Mouse (Mus musculus) heart, embryonic 12.5 days (tissue): ENCODE results near the gene Rnf225. TPM values are rescaled to one million over a fixed set of nuclear protein-coding genes. Genes with fewer than 3 reads are reported as not detected.

ENCODE experiments used
- polyA plus RNA-seq: library from polyadenylated mRNA; unstranded; fragments of >200 nt; fragmentation: Nextera tagmentation; extraction: Ambion mirVana; gene quantifications from 2 replicates; pipeline ENCODE4 v1.2.1, GENCODE M21; 2016

The Rnf225 gene
- polyA plus RNA-seq, 1 experiment from 2014 or later = 1.1 TPM

Other genes starting within 250 kb of the Rnf225 start
- not detected in 2 replicates for gene Vmn2r55, start 242.4 kb upstream of the Rnf225 start, polyA plus RNA-seq
- gene Vmn2r56, start 192.4 kb upstream of the Rnf225 start, polyA plus RNA-seq = not detected in 2 replicates
- gene Zscan18, start 123.8 kb upstream of the Rnf225 start, polyA plus RNA-seq = 10.4 and 12.0 TPM in 2 replicates
- gene Zfp329, start 108.6 kb upstream of the Rnf225 start, polyA plus RNA-seq = 11.9 and 12.2 TPM in 2 replicates
- 22.9 and 23.1 TPM in 2 replicates for gene Zfp110, start 92.7 kb upstream of the Rnf225 start, polyA plus RNA-seq
- 3.0 and 3.2 TPM in 2 replicates for gene Zfp128, start 46.2 kb upstream of the Rnf225 start, polyA plus RNA-seq
- 10.9 and 11.3 TPM in 2 replicates for gene Zscan22, start 29.6 kb upstream of the Rnf225 start, polyA plus RNA-seq
- gene Rps5, start 5.1 kb upstream of the Rnf225 start, polyA plus RNA-seq = 456 and 474 TPM in 2 replicates
- 7.8 and 8.0 TPM in 2 replicates for gene Zfp324, start 38.4 kb downstream of the Rnf225 start, polyA plus RNA-seq
- gene Zfp446, start 50.4 kb downstream of the Rnf225 start, polyA plus RNA-seq = 6.4 and 7.2 TPM in 2 replicates
- 0.22 TPM in 1 of 2 replicates, not detected in the other for gene Slc27a5, start 70.8 kb downstream of the Rnf225 start, polyA plus RNA-seq
- gene Trim28, start 71.7 kb downstream of the Rnf225 start, polyA plus RNA-seq = 221 and 228 TPM in 2 replicates
- gene Zbtb45, start 82.6 kb downstream of the Rnf225 start, polyA plus RNA-seq = 16.2 and 18.7 TPM in 2 replicates
- gene Chmp2a, start 107.4 kb downstream of the Rnf225 start, polyA plus RNA-seq = 127 and 131 TPM in 2 replicates
- gene Ube2m, start 110.9 kb downstream of the Rnf225 start, polyA plus RNA-seq = 160 and 170 TPM in 2 replicates
- gene Mzf1, start 127.3 kb downstream of the Rnf225 start, polyA plus RNA-seq = 2.0 and 2.3 TPM in 2 replicates
- not detected in 2 replicates for gene Vmn1r85, start 167.8 kb downstream of the Rnf225 start, polyA plus RNA-seq
- gene Vmn1r86, start 192.5 kb downstream of the Rnf225 start, polyA plus RNA-seq = not detected in 2 replicates
- gene Vmn1r87, start 212.7 kb downstream of the Rnf225 start, polyA plus RNA-seq = not detected in 2 replicates
- gene Vmn1r88, start 232.2 kb downstream of the Rnf225 start, polyA plus RNA-seq = not detected in 2 replicates